Mouse (Mus musculus) heart, embryonic 11.5 days (tissue): ENCODE measurements around the gene Prcc. TPM values are rescaled to one million over a fixed set of nuclear protein-coding genes. Genes with fewer than 3 reads are reported as not detected.
"Not testable (repeated sequence)": the region's sequence is repeated elsewhere in the genome, so short reads cannot be mapped to it uniquely, and the experiment has no call there.

Source experiments
- ATAC-seq: fragments of 200-750 bp; cut with Nextera tagmentation; replicated peaks from 2 replicates; pipeline ENCODE4 v1.8.0; 2017; ENCODE audit warnings: moderate library complexity; ENCODE audit not compliant: insufficient number of reproducible peaks, low FRiP score, low TSS enrichment
- H3K27ac ChIP-seq: fragments of 300-500 bp; sonication (generic); 2 replicates; pipeline ENCODE4 v1.5.1; 2014; ENCODE audit warnings: mild to moderate bottlenecking, low read depth, low read length
- H3K27me3 ChIP-seq: fragments of 300-500 bp; sonication (generic); 2 replicates; pipeline ENCODE4 v1.6.1; 2014; ENCODE audit warnings: mild to moderate bottlenecking, low read length, mixed read lengths; ENCODE audit not compliant: control insufficient read depth, insufficient read depth
- H3K36me3 ChIP-seq: fragments of 300-500 bp; sonication (generic); 2 replicates; pipeline ENCODE4 v1.6.1; 2014; ENCODE audit warnings: mild to moderate bottlenecking, low read length, moderate library complexity, mixed read lengths; ENCODE audit not compliant: control insufficient read depth, insufficient read depth
- H3K4me1 ChIP-seq: fragments of 300-500 bp; sonication (generic); 2 replicates; pipeline ENCODE4 v1.6.1; 2014; ENCODE audit warnings: low read length; ENCODE audit not compliant: control insufficient read depth, insufficient read depth
- H3K4me2 ChIP-seq: fragments of 300-500 bp; sonication (generic); 2 replicates; pipeline ENCODE4 v1.6.1; 2014; ENCODE audit warnings: mild to moderate bottlenecking, moderate library complexity
- H3K4me3 ChIP-seq: fragments of 300-500 bp; sonication (generic); 2 replicates; pipeline ENCODE4 v1.5.1; 2014; ENCODE audit warnings: low read depth, low read length
- H3K9ac ChIP-seq: fragments of 300-500 bp; sonication (generic); 2 replicates; pipeline ENCODE4 v1.6.1; 2014; ENCODE audit warnings: mild to moderate bottlenecking, low read depth, low read length, moderate library complexity
- H3K9me3 ChIP-seq: fragments of 300-500 bp; sonication (generic); replicated peaks from 2 replicates; pipeline ENCODE4 v1.6.1; 2016; ENCODE audit warnings: low read length; ENCODE audit not compliant: control insufficient read depth
- WGBS: fragments of 180-500 bp; shearing (Covaris S2); extraction: QIAGEN DNeasy Blood & Tissue Kit; methylation state at CpG from one replicate; pipeline ENCODE4 v1.1.7; 2014; ENCODE audit not compliant: insufficient replicate concordance; 5-methylcytosine and 5-hydroxymethylcytosine counted together
- polyA plus RNA-seq: library from polyadenylated mRNA; unstranded; fragments of >200 nt; fragmentation: Nextera tagmentation; extraction: Ambion mirVana; gene quantifications from 2 replicates; pipeline ENCODE4 v1.2.1, GENCODE M21; 2014

The Prcc gene
- polyA plus RNA-seq, 1 experiment from 2014 or later = 14.5 TPM

DNA sequence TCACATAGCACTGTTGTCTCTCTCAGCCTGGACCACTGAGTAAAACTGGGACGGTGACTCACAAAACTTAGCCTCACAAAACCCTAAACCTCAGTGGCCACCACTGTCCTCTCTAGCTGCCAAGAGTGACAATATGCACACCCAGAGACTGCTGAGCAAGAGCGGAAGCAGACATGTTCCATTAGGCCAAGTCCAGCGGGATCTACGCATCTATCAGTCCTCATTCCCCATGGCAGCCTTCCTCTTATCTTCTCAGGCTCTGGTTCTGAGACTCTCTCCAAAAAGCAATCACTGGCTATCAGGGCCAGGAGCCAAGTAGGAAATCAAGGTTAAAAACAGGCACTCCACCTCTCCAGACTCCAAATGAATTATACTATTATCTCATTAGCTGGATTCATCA, 7.7 kb downstream of the Prcc start:
- H3K27ac ChIP-seq = no peak overlapping the region
- no peak for ATAC-seq
- H3K4me3 ChIP-seq = no peak overlapping the region
- peaks cover 12% of the 10 kb centered on the region; the same call in 1 of the 2 replicates for H3K36me3 ChIP-seq
- no peaks in the 10 kb centered on the region for H3K4me1 ChIP-seq
- no peaks in the 10 kb centered on the region for H3K9me3 ChIP-seq
- 72% methylated on average over 4 of the region's 4 CpGs for WGBS
- no peak overlapping the region for H3K4me2 ChIP-seq
- H3K9ac ChIP-seq = no peak overlapping the region
- H3K27me3 ChIP-seq = no peaks in the 10 kb centered on the region

DNA sequence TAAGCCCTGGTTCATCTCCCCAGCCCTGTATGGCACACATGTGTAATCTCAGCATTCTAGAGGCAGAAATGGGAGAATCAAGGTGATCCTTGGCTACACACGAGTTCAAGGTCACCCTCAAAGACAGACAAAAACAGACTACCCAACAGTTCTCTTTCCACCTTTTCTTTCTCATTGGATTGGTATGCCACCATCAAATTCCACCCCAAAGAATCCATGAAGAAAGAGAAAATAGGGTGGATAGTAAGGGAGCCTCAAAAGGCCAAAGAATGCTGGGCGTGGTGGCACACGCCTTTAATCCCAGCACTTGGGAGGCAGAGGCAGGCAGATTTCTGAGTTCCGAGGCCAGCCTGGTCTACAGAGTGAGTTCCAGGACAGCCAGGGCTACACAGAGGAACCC, 21.3 kb downstream of the Prcc start:
- H3K36me3 ChIP-seq = peaks cover 35% of the 10 kb centered on the region

DNA sequence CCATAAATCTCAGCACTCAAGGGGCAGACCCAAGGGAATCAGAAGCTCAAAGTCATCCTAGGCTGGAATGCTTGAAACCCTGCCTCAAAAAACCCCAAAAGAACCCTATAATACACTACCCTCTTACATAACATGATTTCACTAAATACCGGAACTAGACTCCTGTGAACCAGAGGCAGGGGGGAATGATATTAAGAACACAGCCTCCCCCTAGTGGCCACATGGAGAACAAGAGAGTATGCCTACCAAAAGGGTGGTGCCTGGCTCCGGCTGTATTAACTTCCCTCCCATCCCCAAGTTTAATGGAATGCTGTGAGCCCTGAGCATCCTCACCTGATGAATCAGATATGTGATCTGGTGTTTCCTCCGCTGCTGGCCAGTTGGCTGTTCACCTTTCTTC, 25.6 kb downstream of the Prcc start:
- Histone ChIP-seq H3K36me3 (peaks cover 28% of the 10 kb centered on the region), H3K4me1 (no peaks in the 10 kb centered on the region), H3K4me3 (no peak overlapping the region), H3K9ac (no peak overlapping the region), H3K27ac (no peak overlapping the region), H3K27me3 (no peaks in the 10 kb centered on the region), H3K4me2 (no peak overlapping the region), H3K9me3 (no peaks in the 10 kb centered on the region)
- no peak for ATAC-seq
- WGBS = 38% methylated on average over 3 of the region's 3 CpGs

More for the DNA sequence above, 21.3 kb downstream of the Prcc start:
- not testable (repeated sequence) for H3K9ac ChIP-seq, H3K4me2 ChIP-seq, H3K27me3 ChIP-seq, H3K9me3 ChIP-seq, ATAC-seq, H3K27ac ChIP-seq, H3K4me1 ChIP-seq, H3K4me3 ChIP-seq
- WGBS = 91% methylated on average over 4 of the region's 4 CpGs

DNA sequence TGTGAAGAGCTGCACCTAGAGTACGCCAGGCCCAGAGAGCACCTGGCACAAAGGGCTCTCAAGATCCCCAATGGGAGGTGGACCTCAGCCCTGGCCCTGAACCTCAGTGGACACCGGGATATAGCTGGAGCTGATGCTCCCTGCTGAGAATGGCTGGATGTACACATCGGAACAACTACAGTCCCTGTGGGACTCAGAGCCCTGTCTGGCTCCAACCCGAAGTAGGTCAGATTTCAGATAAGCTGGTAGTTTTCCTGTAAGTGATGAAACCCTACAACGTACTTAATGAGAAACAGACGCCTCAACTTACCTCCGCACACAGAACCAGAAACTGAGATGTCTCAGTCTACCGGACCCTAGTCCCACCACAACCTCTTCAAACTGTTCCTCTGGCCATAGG, 27.7 kb downstream of the Prcc start:
- H3K27me3 ChIP-seq = no peaks in the 10 kb centered on the region
- H3K27ac ChIP-seq = no peak overlapping the region
- no peak overlapping the region for H3K4me3 ChIP-seq
- H3K9ac ChIP-seq = no peak overlapping the region
- no peak for ATAC-seq
- 87% methylated on average over 8 of the region's 8 CpGs for WGBS
- H3K9me3 ChIP-seq = no peaks in the 10 kb centered on the region
- peaks cover 23% of the 10 kb centered on the region for H3K36me3 ChIP-seq
- H3K4me1 ChIP-seq = no peaks in the 10 kb centered on the region
- no peak overlapping the region for H3K4me2 ChIP-seq

DNA sequence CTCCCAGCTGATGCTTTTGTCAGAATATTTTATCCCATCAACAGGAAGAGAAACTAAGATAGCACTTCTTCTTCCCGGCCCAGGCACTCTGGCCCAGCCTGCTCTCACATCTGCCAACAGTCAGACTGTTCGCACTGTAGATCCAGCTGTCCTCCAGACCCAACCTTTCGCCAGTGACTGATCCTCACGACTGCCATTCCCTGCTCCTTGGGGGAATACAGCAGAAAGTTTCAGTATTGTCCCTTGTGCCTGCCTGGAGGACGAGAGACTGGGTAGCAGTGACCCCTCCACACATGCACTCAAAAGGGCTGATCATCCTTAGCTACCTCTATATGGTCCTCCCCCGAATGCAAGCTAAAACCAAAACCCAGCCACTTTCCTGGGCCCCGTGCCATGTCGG, 29.5 kb downstream of the Prcc start:
- H3K4me1 ChIP-seq = no peaks in the 10 kb centered on the region
- no peak overlapping the region for H3K27ac ChIP-seq
- H3K4me3 ChIP-seq = no peak overlapping the region
- WGBS = 81% methylated on average over 8 of the region's 8 CpGs
- no peaks in the 10 kb centered on the region for H3K9me3 ChIP-seq
- H3K27me3 ChIP-seq = no peaks in the 10 kb centered on the region
- ATAC-seq = no peak
- no peak overlapping the region for H3K4me2 ChIP-seq
- H3K9ac ChIP-seq = no peak overlapping the region
- H3K36me3 ChIP-seq = peaks cover 14% of the 10 kb centered on the region

DNA sequence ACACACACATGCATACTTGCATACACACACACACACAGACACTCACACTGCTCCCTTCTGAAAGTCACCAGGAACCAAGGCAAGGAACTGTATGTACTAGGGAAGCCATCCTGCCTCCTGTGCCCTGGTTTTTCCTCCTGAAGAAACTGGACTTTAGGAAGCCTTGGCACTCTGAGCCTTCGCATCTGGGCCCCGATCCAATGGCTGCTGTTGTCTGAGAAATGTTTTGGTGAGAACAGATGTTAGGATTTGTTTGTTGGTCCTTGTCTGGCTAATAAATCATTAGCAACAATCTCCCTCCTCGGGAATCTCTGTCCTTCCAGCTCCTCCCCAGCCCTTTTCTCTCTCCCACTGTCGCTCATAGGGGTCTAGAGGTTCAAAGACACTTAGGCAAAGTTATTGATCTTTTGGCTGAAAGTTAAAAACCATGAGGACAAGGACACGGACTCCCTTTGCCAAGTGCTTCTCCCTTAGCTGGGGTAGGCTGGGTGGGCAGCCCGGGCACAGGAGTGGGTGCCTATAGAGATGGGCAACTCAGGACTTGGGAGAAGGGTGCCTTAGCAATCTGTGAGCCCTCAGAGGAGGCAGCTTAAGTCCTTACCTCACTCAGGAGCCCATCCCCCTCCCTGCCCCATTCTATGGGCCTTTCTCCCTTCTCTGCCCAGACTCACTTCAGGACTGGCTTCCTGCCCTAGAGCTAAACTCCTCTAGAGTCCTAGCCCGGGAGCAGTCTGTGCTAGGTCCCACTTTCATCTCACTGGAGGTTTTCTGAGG, 30.4 kb downstream of the Prcc start:
- H3K4me3 ChIP-seq = no peak overlapping the region
- H3K4me2 ChIP-seq = no peak overlapping the region
- no peaks in the 10 kb centered on the region for H3K27me3 ChIP-seq
- H3K27ac ChIP-seq = no peak overlapping the region
- no peaks in the 10 kb centered on the region for H3K9me3 ChIP-seq
- H3K9ac ChIP-seq = no peak overlapping the region
- peaks cover 14% of the 10 kb centered on the region for H3K36me3 ChIP-seq
- H3K4me1 ChIP-seq = no peaks in the 10 kb centered on the region
- no peak for ATAC-seq
- WGBS = 61% methylated on average over 7 of the region's 7 CpGs

DNA sequence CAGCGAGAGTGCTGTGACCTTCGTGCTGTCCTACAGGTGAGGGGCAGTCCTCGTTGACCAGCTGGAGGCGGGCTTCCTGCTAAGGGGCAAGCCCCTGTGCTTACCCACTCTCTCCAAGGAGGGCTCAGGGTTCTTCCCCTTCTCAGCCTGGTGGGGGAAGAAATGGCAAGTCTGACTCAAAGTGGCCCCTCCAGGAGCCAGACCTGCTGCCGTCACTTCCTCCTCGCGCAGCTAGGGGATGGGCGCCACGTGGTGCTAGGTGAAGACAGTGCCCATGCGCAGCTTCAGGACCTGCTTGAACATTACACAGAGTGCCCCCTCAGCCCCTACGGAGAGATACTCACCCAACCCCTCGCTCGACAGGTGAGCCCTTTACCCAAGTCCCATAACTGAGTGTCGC, 36.3 kb downstream of the Prcc start:
- Histone ChIP-seq H3K27ac (no peak overlapping the region), H3K9ac (no peak overlapping the region), H3K9me3 (no peaks in the 10 kb centered on the region), H3K36me3 (no peaks in the 10 kb centered on the region), H3K4me2 (no peak overlapping the region), H3K27me3 (no peaks in the 10 kb centered on the region), H3K4me3 (no peak overlapping the region), H3K4me1 (peaks cover 5% of the 10 kb centered on the region; the same call in 1 of the 2 replicates)
- 72% methylated on average over 14 of the region's 14 CpGs for WGBS
- ATAC-seq = no peak

DNA sequence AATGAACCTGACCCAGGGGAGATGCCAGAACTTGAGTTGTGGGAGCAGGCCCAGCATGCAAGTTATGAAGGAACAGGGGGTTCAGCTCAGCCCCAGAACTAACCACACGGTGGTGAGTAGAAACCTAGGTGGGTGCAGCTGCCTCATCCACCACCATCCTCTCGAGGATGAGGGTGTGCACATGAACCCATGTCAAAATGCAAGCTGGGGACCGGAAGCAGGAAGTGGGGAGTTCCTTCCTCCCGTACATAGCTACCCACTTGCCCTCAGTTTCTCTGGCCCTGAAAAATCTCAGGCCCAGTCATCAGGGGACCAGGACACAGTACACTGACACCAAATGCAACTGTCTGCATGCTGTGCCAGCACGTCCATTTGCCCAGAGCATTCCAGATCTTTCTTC, 37.7 kb downstream of the Prcc start:
- Histone ChIP-seq H3K9me3 (no peaks in the 10 kb centered on the region), H3K4me3 (no peak overlapping the region), H3K4me2 (no peak overlapping the region), H3K27ac (no peak overlapping the region), H3K36me3 (no peaks in the 10 kb centered on the region), H3K9ac (no peak overlapping the region), H3K4me1 (peaks cover 5% of the 10 kb centered on the region; the same call in 1 of the 2 replicates), H3K27me3 (no peaks in the 10 kb centered on the region)
- ATAC-seq = no peak
- whole genome bisulfite sequencing = 66% methylated on average over 5 of the region's 5 CpGs

DNA sequence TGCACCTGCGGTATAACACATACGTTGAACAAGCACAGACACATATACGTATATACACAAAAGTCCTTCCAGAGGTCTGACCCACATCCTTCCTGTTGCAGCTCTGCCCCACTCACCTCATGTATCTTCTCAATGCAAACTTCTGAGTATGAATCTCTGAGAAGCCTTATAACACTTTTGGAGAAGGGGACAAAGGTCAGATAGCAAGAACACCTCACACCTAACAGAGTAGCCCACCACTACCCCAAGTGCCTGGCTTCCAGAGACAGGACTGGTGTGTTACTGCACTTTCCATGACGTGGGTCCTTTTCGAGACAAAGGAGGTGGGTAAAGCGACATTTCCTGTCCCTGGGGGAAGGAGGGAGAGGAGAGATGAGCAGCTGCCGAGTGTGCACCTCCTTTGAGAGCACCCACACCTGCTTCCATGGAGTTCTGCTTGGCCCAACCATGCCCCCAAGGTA, 38.7 kb downstream of the Prcc start, which contains the start of gene Sh2d2a:
Gene Sh2d2a, plus strand, starts transcription at position 106 of the 461 bp plus-strand sequence.
- Histone ChIP-seq H3K27me3 (no peaks in the 10 kb centered on the region), H3K4me3 (no peak within 1 kb of the TSS), H3K27ac (no peak within 1 kb of the TSS), H3K9ac (no peak within 1 kb of the TSS), H3K4me2 (no peak within 1 kb of the TSS), H3K9me3 (no peaks in the 10 kb centered on the region), H3K4me1 (peaks cover 5% of the 10 kb centered on the region; the same call in 1 of the 2 replicates), H3K36me3 (no peaks in the 10 kb centered on the region)
- ATAC-seq = no peak
- 58% methylated on average over 7 of the region's 7 CpGs for WGBS
